Comparison of ENCODE assay signal across 8 mouse cellular contexts in genomic region chr13:23620056-23620732, GRCm38 (mm10). TPM values are rescaled to one million over a fixed set of nuclear protein-coding genes. Genes with fewer than 3 reads are reported as not detected.
DNase-seq lines count a peak whose midpoint lies in the region; ATAC-seq and TF ChIP-seq lines count a peak whose summit lies in the region.

No protein-coding gene starts in this region.

- H3K27me3 ChIP-seq in kidney, embryonic 16.5 days (ENCODE audit: insufficient read depth, low read length), result no peaks in the 10 kb centered on the region
- H3K27me3 ChIP-seq in forebrain, embryonic 13.5 days, result no peaks in the 10 kb centered on the region
- peaks cover 2% of the 10 kb centered on the region for H3K27me3 ChIP-seq in liver, embryonic 14.5 days (ENCODE audit: control insufficient read depth, insufficient read depth, low read length)

- peak overlapping the region; percentile 86 for H3K9ac ChIP-seq in kidney, embryonic 16.5 days (replicated peaks; ENCODE audit: low read length)
- H3K9ac ChIP-seq in forebrain, embryonic 13.5 days, result peak overlapping the region; percentile 75
- H3K9ac ChIP-seq in liver, embryonic 14.5 days (replicated peaks), result peak overlapping the region; percentile 98

- peak overlapping the region; percentile 97 for H3K27ac ChIP-seq in kidney, embryonic 16.5 days (ENCODE audit: low read length)
- peak overlapping the region; percentile 98 for H3K27ac ChIP-seq in forebrain, embryonic 13.5 days
- peak overlapping the region; percentile 99 for H3K27ac ChIP-seq in liver, embryonic 14.5 days

- DNase-seq in kidney, adult 11 months, result no peak
- DNase-seq in MEL-GATA-1-ER (ENCODE audit: extremely low read depth, low read depth), result peak; percentile 55
- DNase-seq in liver, embryonic 14.5 days (ENCODE audit: low read depth in 3 of 3, low spot score in 3 of 3), result no peak
- no peak for DNase-seq in urinary bladder, postnatal 25 days (ENCODE audit: low spot score)
- no peak for DNase-seq in left cerebral cortex, adult 8-10 months (ENCODE audit: low spot score in 2 of 2)
- DNase-seq in spleen, adult 18-20 months, result no peak

- peak overlapping the region; percentile 70 for H3K4me2 ChIP-seq in kidney, embryonic 16.5 days (replicated peaks; ENCODE audit: low read depth, low read length)
- peak overlapping the region; percentile 91 for H3K4me2 ChIP-seq in forebrain, embryonic 13.5 days
- H3K4me2 ChIP-seq in liver, embryonic 14.5 days (ENCODE audit: low read depth), result peak overlapping the region; percentile 95

- ATAC-seq in kidney, embryonic 16.5 days (ENCODE audit: low FRiP score, low TSS enrichment), result no peak
- no peak for ATAC-seq in forebrain, embryonic 13.5 days
- no peak for ATAC-seq in liver, embryonic 14.5 days (ENCODE audit: insufficient read depth)

- no peak for TF ChIP-seq EP300 in liver, embryonic 14.5 days (IDR thresholded peaks at IDR 0.05; ENCODE audit: low read depth)

- no peaks in the 10 kb centered on the region for H3K9me3 ChIP-seq in kidney, embryonic 16.5 days (ENCODE audit: low read length)
- H3K9me3 ChIP-seq in forebrain, embryonic 13.5 days (replicated peaks), result no peaks in the 10 kb centered on the region
- no peaks in the 10 kb centered on the region for H3K9me3 ChIP-seq in liver, embryonic 14.5 days (ENCODE audit: control insufficient read depth, low read length)

- H3K36me3 ChIP-seq in kidney, embryonic 16.5 days (ENCODE audit: insufficient read depth, low read length), result no peaks in the 10 kb centered on the region
- no peaks in the 10 kb centered on the region for H3K36me3 ChIP-seq in forebrain, embryonic 13.5 days (ENCODE audit: poor library complexity, severe bottlenecking)
- no peaks in the 10 kb centered on the region for H3K36me3 ChIP-seq in liver, embryonic 14.5 days (replicated peaks; ENCODE audit: control insufficient read depth, insufficient read depth, low read depth)

- H3K4me3 ChIP-seq in kidney, embryonic 16.5 days (ENCODE audit: low read length), result peak overlapping the region; percentile 62
- H3K4me3 ChIP-seq in forebrain, embryonic 13.5 days, result peak overlapping the region; percentile 68
- H3K4me3 ChIP-seq in liver, embryonic 14.5 days (ENCODE audit: insufficient read depth in 1 of 2, low read depth in 2 of 2, low read length in 2 of 2), result peak overlapping the region; percentile 71 to 90

- peaks cover 9% of the 10 kb centered on the region for H3K4me1 ChIP-seq in kidney, embryonic 16.5 days (ENCODE audit: insufficient read depth, low read length)
- H3K4me1 ChIP-seq in forebrain, embryonic 13.5 days, result peaks cover 21% of the 10 kb centered on the region
- H3K4me1 ChIP-seq in liver, embryonic 14.5 days (replicated peaks; ENCODE audit: control insufficient read depth in 2 of 2, insufficient read depth in 2 of 2, low read length in 1 of 2), result peaks cover 12 to 16% of the 10 kb centered on the region in 2 experiments

- 50% methylated on average over 12 of the region's 12 CpGs for WGBS in kidney, embryonic 16.5 days
- 45% methylated on average over 12 of the region's 12 CpGs for WGBS in forebrain, embryonic 13.5 days
- 23% methylated on average over 12 of the region's 12 CpGs for WGBS in liver, embryonic 14.5 days (ENCODE audit: insufficient replicate concordance)

- TF ChIP-seq CTCF in liver, embryonic 14.5 days (IDR thresholded peaks at IDR 0.05; ENCODE audit: low read depth), result no peak

RNA-seq across cellular contexts. Expression of gene Hist1h2be, which starts 0.7 kb away (rescaled TPM):
- polyA plus RNA-seq in kidney, embryonic 16.5 days (2015; fragmentation: Nextera tagmentation; extraction: Ambion mirVana), result 3.2 and 3.3 TPM in 2 replicates
- 2.6 and 2.9 TPM in 2 replicates for polyA plus RNA-seq in forebrain, embryonic 13.5 days (2015; fragmentation: Nextera tagmentation; extraction: Ambion mirVana)
- 2.8 and 3.3 TPM in 2 replicates for polyA plus RNA-seq in liver, embryonic 14.5 days (2012; rRNA removed)
- 0.95 and 1.3 TPM in 2 replicates for polyA plus RNA-seq in liver, embryonic 14.5 days (2014; fragmentation: Nextera tagmentation; extraction: Ambion mirVana)
- total RNA-seq in left cerebral cortex, adult 8-10 months (2022), result 1 to 10 TPM; 5.5 to 9.6 (median 7.2) TPM

RNA-seq across cellular contexts. Expression of gene Hist1h1e, which starts 2.2 kb away (rescaled TPM):
- polyA plus RNA-seq in kidney, embryonic 16.5 days (2015; fragmentation: Nextera tagmentation; extraction: Ambion mirVana), result 14.7 and 15.9 TPM in 2 replicates
- 25.7 and 29.7 TPM in 2 replicates for polyA plus RNA-seq in forebrain, embryonic 13.5 days (2015; fragmentation: Nextera tagmentation; extraction: Ambion mirVana)
- 6.3 and 8.0 TPM in 2 replicates for polyA plus RNA-seq in liver, embryonic 14.5 days (2012; rRNA removed)
- 23.1 and 24.4 TPM in 2 replicates for polyA plus RNA-seq in liver, embryonic 14.5 days (2014; fragmentation: Nextera tagmentation; extraction: Ambion mirVana)
- 10 to 100 TPM; 61.9 to 65.4 (median 62.5) TPM for total RNA-seq in left cerebral cortex, adult 8-10 months (2022)

RNA-seq across cellular contexts. Expression of gene Hist1h4d, which starts 38.8 kb away (rescaled TPM):
- 102 TPM in 2 replicates for polyA plus RNA-seq in kidney, embryonic 16.5 days (2015; fragmentation: Nextera tagmentation; extraction: Ambion mirVana)
- 160 and 172 TPM in 2 replicates for polyA plus RNA-seq in forebrain, embryonic 13.5 days (2015; fragmentation: Nextera tagmentation; extraction: Ambion mirVana)
- 8.6 and 12.8 TPM in 2 replicates for polyA plus RNA-seq in liver, embryonic 14.5 days (2012; rRNA removed)
- polyA plus RNA-seq in liver, embryonic 14.5 days (2014; fragmentation: Nextera tagmentation; extraction: Ambion mirVana), result 152 and 155 TPM in 2 replicates
- total RNA-seq in left cerebral cortex, adult 8-10 months (2022), result 100 to 1,000 TPM; 126 to 155 (median 139) TPM

RNA-seq across cellular contexts. Expression of gene Hist1h3d, which starts 44.6 kb away (rescaled TPM):
- polyA plus RNA-seq in kidney, embryonic 16.5 days (2015; fragmentation: Nextera tagmentation; extraction: Ambion mirVana), result 6.1 and 6.6 TPM in 2 replicates
- 8.8 TPM in 2 replicates for polyA plus RNA-seq in forebrain, embryonic 13.5 days (2015; fragmentation: Nextera tagmentation; extraction: Ambion mirVana)
- 20.4 and 27.3 TPM in 2 replicates for polyA plus RNA-seq in liver, embryonic 14.5 days (2012; rRNA removed)
- 7.1 and 7.2 TPM in 2 replicates for polyA plus RNA-seq in liver, embryonic 14.5 days (2014; fragmentation: Nextera tagmentation; extraction: Ambion mirVana)
- total RNA-seq in left cerebral cortex, adult 8-10 months (2022), result 10 to 100 TPM in 2 of 4 experiments, 1 to 10 TPM in 2; 8.9 to 11.8 (median 10.0) TPM

RNA-seq across cellular contexts. Expression of gene Hist1h2ad, which starts 46.0 kb away (rescaled TPM):
- polyA plus RNA-seq in kidney, embryonic 16.5 days (2015; fragmentation: Nextera tagmentation; extraction: Ambion mirVana), result 2.5 and 3.0 TPM in 2 replicates
- polyA plus RNA-seq in forebrain, embryonic 13.5 days (2015; fragmentation: Nextera tagmentation; extraction: Ambion mirVana), result 3.8 and 4.8 TPM in 2 replicates
- polyA plus RNA-seq in liver, embryonic 14.5 days (2012; rRNA removed), result 10.4 and 25.5 TPM in 2 replicates
- polyA plus RNA-seq in liver, embryonic 14.5 days (2014; fragmentation: Nextera tagmentation; extraction: Ambion mirVana), result 4.7 and 5.1 TPM in 2 replicates
- total RNA-seq in left cerebral cortex, adult 8-10 months (2022), result 1 to 10 TPM; 1.3 to 6.6 (median 3.8) TPM
